12 mouse cellular contexts compared by ENCODE assay signal in genomic region chr5:74738312-74738711, GRCm38 (mm10). TPM values are rescaled to one million over a fixed set of nuclear protein-coding genes. Genes with fewer than 3 reads are reported as not detected.
DNase-seq lines count a peak whose midpoint lies in the region; ATAC-seq and TF ChIP-seq lines count a peak whose summit lies in the region.
"Had no signal": no experiment of that assay in that cellular context is flagged by ENCODE, and none has a peak within 500 bp of the region (broad histone marks: within the 10 kb centered on the region; RNA-seq: fewer than 3 reads in every experiment).

No protein-coding gene starts in this region.

- H3K27me3 ChIP-seq in kidney, adult 2 months (replicated peaks; ENCODE audit: control insufficient read depth, insufficient read depth, low read length), result no peaks in the 10 kb centered on the region
- peaks cover 15% of the 10 kb centered on the region for H3K27me3 ChIP-seq in lung, postnatal 0 days (replicated peaks; ENCODE audit: insufficient read depth, low read length)
- H3K27me3 ChIP-seq: midbrain, embryonic 15.5 days had no signal

- no peak overlapping the region for H3K9ac ChIP-seq in ES-E14 (ENCODE audit: insufficient read depth, low read depth, low read length, poor library complexity, severe bottlenecking)
- no peak overlapping the region for H3K9ac ChIP-seq in lung, postnatal 0 days (replicated peaks; ENCODE audit: low read depth)
- H3K9ac ChIP-seq: midbrain, embryonic 15.5 days had no signal

- in situ Hi-C loops in ES-E14 (cut with MboI; ENCODE audit: low sequenced_read_pairs in 2 of 2, unreplicated experiment in 2 of 2), result no loop called here

- 62% methylated on average over 3 of the region's 3 CpGs for WGBS in kidney, adult 2 months
- 56% methylated on average over 3 of the region's 3 CpGs for WGBS in lung, postnatal 0 days

- no peak overlapping the region for H3K4me3 ChIP-seq in ES-E14 (ENCODE audit: insufficient read depth in 1 of 2, low read depth in 1 of 2, low read length in 2 of 2, poor library complexity in 1 of 2, severe bottlenecking in 1 of 2)
- H3K4me3 ChIP-seq in kidney, adult 2 months (ENCODE audit: insufficient read depth, low read depth, low read length), result no peak overlapping the region
- no peak overlapping the region for H3K4me3 ChIP-seq in lung, postnatal 0 days (ENCODE audit: low read depth, low read length)
- H3K4me3 ChIP-seq: left cerebral cortex, adult 2 months; midbrain, embryonic 15.5 days had no signal

- peak; percentile 95 for ATAC-seq in lung, postnatal 0 days
- ATAC-seq: midbrain, embryonic 15.5 days had no signal

- H3K27ac ChIP-seq in ES-E14 (ENCODE audit: insufficient read depth, low read depth, low read length, poor library complexity, severe bottlenecking), result no peak overlapping the region
- peak overlapping the region; percentile 86 for H3K27ac ChIP-seq in kidney, adult 2 months (ENCODE audit: insufficient read depth, low read depth, low read length)
- no peak overlapping the region for H3K27ac ChIP-seq in lung, postnatal 0 days (ENCODE audit: low read length)
- H3K27ac ChIP-seq: left cerebral cortex, adult 2 months; midbrain, embryonic 15.5 days had no signal

- peaks cover 0 to 15% of the 10 kb centered on the region in 2 experiments; a peak in 3 of 4 replicates for H3K4me1 ChIP-seq in ES-E14 (ENCODE audit: control insufficient read depth in 2 of 2, insufficient read depth in 2 of 2, low read length in 2 of 2, poor library complexity in 1 of 2)
- peaks cover 9% of the 10 kb centered on the region for H3K4me1 ChIP-seq in kidney, adult 2 months (ENCODE audit: control insufficient read depth, insufficient read depth, low read length)
- no peaks in the 10 kb centered on the region for H3K4me1 ChIP-seq in lung, postnatal 0 days (ENCODE audit: insufficient read depth, low read depth, low read length)
- H3K4me1 ChIP-seq: midbrain, embryonic 15.5 days had no signal

- no peak for TF ChIP-seq POLR2A in kidney, adult 2 months (IDR thresholded peaks at IDR 0.05; ENCODE audit: low read depth, low read length)

- TF ChIP-seq EP300 in lung, postnatal 0 days (IDR thresholded peaks at IDR 0.05), result no peak

- TF ChIP-seq CTCF in kidney, adult 2 months (conservative IDR thresholded peaks at IDR 0.05; ENCODE audit: insufficient read depth, insufficient read length, low read depth, low read length), result peak; percentile 56
- TF ChIP-seq CTCF in lung, postnatal 0 days (IDR thresholded peaks at IDR 0.05), result peak; percentile 61

- H3K36me3 ChIP-seq in ES-E14 (ENCODE audit: control insufficient read depth, insufficient read depth, low read length, poor library complexity, severe bottlenecking), result no peaks in the 10 kb centered on the region
- H3K36me3 ChIP-seq in kidney, adult 2 months (ENCODE audit: control insufficient read depth, insufficient read depth, low read length), result no peaks in the 10 kb centered on the region
- no peaks in the 10 kb centered on the region for H3K36me3 ChIP-seq in lung, postnatal 0 days (ENCODE audit: insufficient read depth, low read length)
- H3K36me3 ChIP-seq: midbrain, embryonic 15.5 days had no signal

- no peak overlapping the region for H3K4me2 ChIP-seq in lung, postnatal 0 days (replicated peaks; ENCODE audit: low read depth, low read length)
- H3K4me2 ChIP-seq: heart, embryonic 11.5 days; midbrain, embryonic 15.5 days had no signal

- no peaks in the 10 kb centered on the region for H3K9me3 ChIP-seq in ES-E14 (ENCODE audit: control insufficient read depth, insufficient read depth, low read depth, low read length)
- no peaks in the 10 kb centered on the region for H3K9me3 ChIP-seq in lung, postnatal 0 days (ENCODE audit: low read length)
- H3K9me3 ChIP-seq: midbrain, embryonic 15.5 days had no signal

- peak; percentile 27 for DNase-seq in 3T3-L1 (ENCODE audit: low read depth, low spot score)
- peak; percentile 54 for DNase-seq in ES-E14 (ENCODE audit: low read depth, low spot score)
- DNase-seq in kidney, adult 2 months, result peak; percentile 88
- peak; percentile 87 for DNase-seq in lung, postnatal 0 days (ENCODE audit: low spot score)
- no peak for DNase-seq in spleen, postnatal 10 days (ENCODE audit: low spot score in 2 of 2)
- DNase-seq in frontal cortex, postnatal 10 days (ENCODE audit: low spot score in 2 of 2), result no peak
- DNase-seq in thymus, adult 18-20 months, result no peak
- DNase-seq in B cell, adult 2 months, result no peak
- DNase-seq: right cerebral cortex, postnatal 25 days had no signal

TF ChIP-seq in ES-E14, 5 proteins besides CTCF, POLR2A, EP300 and RAD21:
- no peak for TF ChIP-seq CHD2 (IDR thresholded peaks at IDR 0.05; ENCODE audit: low read depth, low read length)
- no peak for TF ChIP-seq ZNF384 (IDR thresholded peaks at IDR 0.05; ENCODE audit: low read depth, low read length)

RNA-seq across cellular contexts. Expression of gene Lnx1, which starts 35.6 kb away (rescaled TPM):
- total RNA-seq in ES-E14 (2012; rRNA removed), result 0.71 and 1.7 TPM in 2 replicates
- polyA plus RNA-seq in kidney, adult 2 months (2012; rRNA removed), result 6.1 and 7.4 TPM in 2 replicates
- 2.9 and 3.2 TPM in 2 replicates for polyA plus RNA-seq in lung, postnatal 0 days (2015; fragmentation: Nextera tagmentation; extraction: Ambion mirVana)

Comparison
In these comparisons a context has a peak if more than half of its experiments do, and no peak if none do; other contexts are left out.
1. DNase-seq: peak in 3T3-L1 (single experiment), ES-E14 (single experiment), kidney, adult 2 months (single experiment) and lung, postnatal 0 days (single experiment); none in spleen, postnatal 10 days (0 of 2), frontal cortex, postnatal 10 days (0 of 2), thymus, adult 18-20 months (0 of 2) and B cell, adult 2 months (0 of 2).